Mouse (Mus musculus): ENCODE data around the gene Gm11172.

Gm11172 gene

DNA sequence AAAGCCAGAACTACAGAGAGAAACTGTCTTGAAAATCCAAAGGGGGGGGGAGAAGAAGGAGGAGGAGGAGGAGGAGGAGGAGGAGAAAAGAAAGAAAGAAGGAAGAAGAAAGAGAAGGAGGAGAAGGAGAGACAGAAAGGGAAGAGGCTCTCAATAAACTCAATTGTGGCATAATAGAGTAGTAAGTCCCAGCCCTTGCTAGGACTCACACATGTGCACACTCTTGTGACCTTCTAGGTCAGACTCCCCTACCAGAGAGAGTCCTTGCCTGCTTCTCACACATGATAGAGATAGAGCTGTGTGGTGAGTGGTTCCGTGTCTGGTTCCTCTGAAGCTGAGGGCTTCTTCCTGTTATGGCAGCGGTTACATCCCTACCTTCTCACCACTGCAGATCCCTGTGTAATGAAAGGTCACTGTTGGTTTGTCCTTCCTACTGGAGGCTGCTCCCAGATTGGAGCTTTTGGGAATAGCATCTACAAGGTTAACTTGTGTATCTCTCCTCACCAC is at the start of gene Gm11172:
Gene Gm11172, plus strand, starts transcription at position 51 of the 507 bp plus-strand sequence.
- DNase-seq (ENCODE audit: low spot score): no peak

DNA sequence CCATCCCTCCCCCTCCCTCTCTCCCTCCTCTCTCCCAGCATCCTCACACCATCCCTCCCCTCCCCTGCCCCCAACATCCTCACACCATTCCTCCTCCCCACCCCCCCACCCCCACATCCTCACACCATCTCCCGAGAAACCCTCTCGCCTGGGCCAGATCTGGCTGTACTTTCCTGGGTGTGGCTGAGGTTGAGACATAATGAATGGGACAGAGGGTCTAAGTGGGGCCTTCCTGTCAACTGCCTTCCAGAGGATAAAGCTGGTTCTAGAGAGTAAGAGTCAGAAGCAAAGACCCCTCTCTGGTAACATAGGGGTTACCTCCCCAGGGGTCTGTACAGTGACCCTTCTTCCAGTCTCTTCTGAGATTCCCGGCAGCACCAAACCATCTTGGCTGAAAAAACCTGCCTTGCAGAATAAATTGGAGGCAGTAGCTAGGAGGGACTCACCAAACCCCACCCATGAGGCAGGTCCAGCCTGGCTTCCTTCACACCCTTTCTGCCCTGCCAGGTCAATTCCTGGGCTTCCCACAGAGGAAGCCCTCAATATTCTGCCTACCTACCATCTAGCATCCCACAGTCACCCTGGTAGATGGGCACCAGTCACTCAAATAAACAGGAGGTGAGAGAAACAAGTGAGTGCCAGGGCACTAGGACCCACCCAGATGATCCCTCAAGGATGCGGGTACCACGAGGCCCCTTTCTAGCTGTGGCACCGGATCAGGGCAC is 49.0 kb upstream of the Gm11172 start:
- DNase-seq (ENCODE audit: low spot score): no peak

DNA sequence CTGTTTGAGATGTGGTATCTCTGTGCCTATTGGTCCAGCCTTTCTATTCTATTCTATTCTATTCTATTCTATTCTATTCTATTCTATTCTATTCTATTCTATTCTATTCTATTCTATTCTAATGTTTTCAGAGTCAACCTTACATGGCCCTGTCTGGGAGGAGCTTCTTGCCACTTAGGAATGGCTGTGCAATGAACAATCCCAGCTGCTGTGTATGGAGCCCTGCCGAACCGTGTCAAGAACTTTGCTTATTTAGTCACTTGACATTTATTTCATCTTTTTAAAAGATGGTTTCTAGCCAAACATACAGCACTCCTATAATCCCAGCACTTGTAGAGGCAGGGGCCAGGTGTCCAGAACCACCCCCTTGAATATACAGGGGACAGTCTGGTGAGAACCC is 48.4 kb upstream of the Gm11172 start:
- DNase-seq (ENCODE audit: low spot score): no peak

DNA sequence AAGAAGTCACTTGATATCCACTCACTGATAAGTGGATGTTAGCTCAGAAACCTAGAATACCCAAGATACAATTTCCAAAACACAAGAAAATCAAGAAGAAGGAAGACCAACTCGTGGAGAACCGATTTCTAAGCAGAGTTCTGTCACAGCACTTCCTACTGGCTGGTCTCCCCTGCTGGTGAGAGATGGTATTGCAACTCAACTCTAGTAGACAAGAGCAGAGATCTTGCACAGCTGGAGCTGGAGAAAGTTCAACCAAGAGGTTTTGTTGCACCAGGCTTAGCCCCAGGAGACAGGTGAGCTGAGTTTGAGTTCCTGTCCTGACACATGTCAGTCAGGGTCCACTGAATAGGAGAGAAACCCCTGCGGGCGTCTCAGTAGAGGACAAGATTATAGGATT is 45.6 kb upstream of the Gm11172 start:
- DNase-seq (ENCODE audit: low spot score): no peak

DNA sequence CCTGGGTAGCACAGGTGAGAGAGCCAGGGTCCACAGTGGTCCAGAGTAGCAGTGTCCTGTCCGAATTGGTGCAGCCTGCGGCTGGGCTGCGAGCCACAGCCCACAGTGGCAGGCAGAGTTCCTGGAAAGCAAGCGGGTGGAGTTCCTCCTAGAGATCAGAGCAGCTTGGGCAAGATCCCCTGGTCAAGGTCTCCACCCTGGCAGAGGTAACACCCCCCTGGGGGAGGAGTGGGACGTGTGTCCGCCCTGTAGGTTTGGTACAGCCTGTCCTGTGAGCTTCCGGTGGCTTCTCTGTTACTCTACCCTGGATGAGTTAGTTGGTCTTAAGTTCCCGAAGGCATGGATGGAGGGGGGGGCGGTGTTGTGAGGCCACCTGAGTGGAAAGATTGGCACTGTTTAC is 43.9 kb upstream of the Gm11172 start:
- peak; percentile 51 for DNase-seq (ENCODE audit: low spot score)

DNA sequence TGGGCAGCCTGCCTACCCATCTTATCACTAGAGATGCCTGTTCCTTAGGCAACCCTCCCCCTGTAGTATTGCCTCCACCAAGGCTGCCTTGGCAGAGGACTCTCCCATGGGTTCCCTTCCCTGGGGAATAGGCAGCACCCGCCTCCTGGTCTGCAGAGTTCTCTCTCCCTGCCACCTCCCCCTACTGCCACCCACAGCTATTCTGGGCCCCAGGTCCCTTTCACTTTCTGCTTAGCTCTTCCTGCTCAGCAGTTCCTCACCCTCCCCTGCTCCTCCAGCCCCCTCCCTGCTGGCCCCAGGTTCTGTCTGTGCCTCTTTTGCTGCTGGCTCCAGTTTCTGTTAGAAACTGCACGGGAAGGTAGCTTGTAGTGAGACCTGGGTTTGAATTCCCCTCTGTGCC is 43.1 kb upstream of the Gm11172 start:
- no peak for DNase-seq (ENCODE audit: low spot score)

DNA sequence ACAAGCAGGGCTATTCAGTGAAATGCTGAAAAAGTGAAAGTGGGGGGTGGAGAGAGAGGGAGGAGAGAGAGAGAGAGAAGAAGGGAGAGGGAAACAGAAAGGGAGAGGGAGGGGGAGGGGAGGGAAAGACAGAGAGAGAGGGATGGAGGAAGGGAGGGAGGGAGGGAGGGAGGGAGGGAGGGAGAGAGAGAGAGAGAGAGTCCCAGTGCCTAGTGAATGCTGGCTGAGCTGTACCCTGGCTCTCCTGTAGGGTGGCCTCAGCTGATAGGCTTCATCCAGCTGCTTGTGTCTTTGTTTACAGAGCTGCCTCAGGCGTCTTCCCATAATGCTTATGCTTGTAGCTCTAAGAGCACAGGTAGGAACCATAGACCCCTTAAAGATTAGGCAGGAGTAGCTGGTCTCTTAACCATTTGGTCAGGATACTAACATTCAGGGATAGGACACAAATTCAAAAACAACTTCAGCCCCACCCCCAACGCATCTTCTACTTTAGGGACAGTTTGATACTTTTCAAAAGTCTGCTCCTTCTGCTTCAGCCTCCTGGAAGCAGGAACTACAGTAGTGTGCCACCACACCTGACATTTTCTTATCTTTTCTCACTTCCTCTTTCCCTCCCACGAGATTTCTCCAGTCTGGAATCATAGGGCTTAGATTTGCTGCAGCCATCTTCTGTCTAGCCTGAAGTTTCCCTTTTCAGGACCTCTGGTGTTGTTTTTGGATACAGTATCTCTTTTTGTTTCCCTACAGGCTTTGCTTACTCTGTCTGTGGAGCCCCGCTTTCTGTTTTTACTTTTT is 42.0 kb upstream of the Gm11172 start:
- no peak for DNase-seq (ENCODE audit: low spot score)

DNA sequence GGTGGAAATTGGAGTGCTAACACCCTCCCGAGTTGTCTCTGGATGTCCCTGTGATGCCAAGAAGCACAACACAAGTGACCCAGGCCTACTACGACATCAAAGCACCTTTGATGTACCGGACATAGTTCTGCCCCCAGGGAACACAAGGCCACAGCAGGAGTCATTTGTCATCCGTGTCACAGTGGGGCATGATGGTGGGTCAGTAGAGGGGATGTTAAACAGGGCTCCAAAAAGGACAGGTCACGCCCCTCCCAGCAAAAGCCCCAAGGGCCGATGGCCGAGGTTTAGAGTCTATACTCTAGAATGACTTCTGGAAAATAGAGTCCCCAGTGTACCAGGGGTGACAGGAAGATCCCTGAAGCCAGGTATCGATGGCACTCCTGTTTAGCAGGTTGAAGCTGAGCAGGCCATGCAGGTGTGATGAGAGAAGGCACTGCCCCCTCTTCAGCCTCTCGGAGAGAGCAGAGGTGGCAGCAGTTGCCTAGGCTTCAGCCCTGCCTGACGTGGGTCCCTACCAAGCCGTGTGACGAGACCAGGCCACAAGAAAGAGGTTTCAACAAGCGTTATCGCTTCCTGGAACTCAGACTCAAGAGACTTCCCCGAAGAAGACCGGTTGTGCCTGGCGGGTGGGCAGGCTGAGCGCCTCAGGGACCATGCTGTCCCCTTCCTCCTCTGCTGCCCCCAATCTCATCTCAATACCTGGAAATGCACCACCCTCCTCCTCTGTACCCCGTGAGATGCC is 40.8 kb upstream of the Gm11172 start:
- DNase-seq (ENCODE audit: low spot score): no peak

DNA sequence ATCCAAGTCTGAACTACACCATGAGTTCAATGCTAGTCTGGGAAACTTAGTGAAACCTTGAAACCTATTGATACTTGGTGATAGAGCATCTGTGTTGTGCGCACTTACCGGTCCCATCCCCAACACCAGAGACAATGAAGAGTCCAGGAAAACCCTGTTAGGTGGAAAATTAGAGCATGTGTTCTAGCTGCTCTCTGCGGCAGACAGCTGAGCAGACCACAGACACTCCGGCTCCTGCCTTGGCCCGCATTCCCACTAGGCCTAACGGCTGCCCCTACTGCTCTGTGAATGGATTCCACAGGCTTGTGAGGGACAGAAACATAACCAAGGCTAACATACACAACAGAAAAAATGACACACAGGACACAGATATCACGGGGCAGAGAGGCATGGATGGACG is 39.2 kb upstream of the Gm11172 start:
- DNase-seq (ENCODE audit: low spot score): no peak

DNA sequence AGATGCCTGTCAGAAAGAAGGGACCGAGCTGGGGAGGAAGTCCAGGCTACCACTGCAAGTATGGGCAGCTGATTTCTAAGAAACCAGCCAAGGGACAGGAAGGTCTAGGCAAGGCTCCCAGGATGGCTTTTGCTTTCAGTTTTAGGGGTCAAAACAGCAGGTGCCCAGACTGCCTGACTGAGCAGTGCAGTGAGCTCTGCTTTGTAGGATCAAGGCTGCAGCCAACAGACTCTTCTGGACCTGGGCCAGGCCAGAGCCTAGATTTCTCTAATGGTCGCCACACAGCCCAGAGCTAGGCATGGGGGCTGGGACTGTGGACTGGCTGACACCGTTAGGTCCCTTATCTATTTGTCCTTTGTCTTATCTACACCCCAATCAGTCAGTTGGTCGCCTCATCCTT is 38.0 kb upstream of the Gm11172 start:
- DNase-seq (ENCODE audit: low spot score): no peak

DNA sequence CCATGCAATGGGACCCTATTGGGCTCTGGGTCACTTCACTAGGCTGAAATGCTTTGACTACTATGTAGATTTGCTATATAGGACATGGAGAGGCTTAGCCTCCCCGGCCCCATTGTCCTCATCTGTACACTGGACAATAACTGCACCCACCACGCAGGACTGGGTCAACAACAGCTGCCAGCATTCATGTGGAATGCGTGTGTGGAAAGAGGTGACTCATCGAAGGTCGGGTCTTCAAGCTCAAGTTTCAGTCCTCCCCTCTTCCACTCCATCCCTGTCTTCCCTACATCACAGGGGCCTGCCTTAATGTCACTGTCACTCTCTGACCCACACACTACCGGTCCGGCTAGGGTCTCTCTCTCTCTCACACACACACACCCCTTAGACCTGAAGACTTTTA is 36.4 kb upstream of the Gm11172 start:
- DNase-seq (ENCODE audit: low spot score): no peak

DNA sequence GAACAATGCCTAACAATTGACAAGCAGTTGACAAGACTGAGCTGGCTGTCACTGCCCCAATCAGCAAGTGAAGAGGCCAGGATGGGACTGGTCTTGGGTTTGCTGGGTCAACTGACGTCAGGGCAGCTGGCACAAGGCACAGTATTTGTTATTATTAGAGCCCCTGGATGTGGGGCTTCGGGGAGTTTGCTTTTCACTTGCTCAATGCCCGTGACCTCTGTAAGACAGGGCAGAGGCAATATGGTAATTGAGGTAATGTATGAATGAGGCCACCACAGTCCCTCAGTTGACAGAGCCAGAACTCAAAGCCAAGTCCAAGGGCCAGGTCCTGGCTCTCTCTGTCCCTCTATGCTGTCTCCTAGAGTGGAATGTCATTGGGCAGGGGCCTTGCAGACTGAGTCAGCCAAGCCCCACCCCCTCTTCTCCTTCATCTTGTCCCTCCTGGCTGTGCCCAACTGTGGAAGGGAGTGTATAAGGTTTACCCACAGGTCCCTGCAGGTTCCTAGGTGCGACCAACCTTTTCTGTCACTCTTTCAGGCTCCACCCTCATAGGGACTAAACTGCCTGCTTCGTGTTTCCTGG is 35.0 kb upstream of the Gm11172 start:
- DNase-seq (ENCODE audit: low spot score): no peak

DNA sequence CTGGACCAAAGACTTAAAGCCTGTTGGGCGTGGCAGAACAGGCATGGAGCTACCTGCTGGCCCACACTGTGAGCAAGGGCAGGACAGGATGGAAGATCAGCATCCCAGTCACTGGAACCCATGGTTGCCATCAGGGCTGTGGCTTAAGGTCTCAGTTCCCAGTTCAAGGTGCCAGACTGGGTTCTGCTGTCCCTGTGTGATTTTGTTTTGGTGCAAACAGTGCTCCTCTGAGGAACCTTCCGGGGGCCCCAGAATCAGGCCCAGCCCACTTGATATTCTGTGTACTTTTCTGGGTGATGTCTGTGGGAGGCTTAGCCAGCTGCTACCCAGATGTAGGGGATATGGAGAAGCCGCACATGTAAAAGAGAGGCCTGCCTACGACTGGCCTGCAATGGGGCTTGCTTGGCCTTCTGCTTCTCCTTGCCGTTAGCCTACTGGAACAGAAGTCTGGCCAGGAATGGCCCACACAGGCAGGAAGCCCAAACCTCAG is 32.0 kb upstream of the Gm11172 start:
- DNase-seq (ENCODE audit: low spot score): no peak

DNA sequence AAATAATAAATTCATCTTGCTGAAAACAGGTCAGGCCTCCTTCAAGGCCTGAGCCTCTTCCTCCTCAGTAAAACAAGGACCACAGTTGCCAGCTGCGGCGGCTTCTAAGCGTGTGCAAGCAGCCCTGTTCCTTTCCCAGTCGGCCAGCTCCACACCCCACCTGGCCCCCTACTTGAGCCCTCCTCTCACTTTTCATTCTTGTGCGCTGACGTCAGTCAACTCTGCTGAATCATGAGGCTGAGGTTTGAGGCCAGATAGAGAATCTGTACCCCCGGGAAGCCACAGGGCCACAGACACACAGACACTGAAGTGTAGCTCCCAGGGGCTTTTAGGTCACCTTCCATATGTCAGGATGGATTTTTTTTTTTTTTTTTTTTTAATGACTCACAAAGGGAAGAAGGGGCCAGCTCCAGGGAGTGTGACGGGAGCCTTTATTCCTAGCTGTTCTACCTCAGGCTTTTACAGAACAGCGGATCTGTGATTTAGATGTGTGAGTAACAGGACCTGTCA is 30.8 kb upstream of the Gm11172 start:
- DNase-seq (ENCODE audit: low spot score): no peak

DNA sequence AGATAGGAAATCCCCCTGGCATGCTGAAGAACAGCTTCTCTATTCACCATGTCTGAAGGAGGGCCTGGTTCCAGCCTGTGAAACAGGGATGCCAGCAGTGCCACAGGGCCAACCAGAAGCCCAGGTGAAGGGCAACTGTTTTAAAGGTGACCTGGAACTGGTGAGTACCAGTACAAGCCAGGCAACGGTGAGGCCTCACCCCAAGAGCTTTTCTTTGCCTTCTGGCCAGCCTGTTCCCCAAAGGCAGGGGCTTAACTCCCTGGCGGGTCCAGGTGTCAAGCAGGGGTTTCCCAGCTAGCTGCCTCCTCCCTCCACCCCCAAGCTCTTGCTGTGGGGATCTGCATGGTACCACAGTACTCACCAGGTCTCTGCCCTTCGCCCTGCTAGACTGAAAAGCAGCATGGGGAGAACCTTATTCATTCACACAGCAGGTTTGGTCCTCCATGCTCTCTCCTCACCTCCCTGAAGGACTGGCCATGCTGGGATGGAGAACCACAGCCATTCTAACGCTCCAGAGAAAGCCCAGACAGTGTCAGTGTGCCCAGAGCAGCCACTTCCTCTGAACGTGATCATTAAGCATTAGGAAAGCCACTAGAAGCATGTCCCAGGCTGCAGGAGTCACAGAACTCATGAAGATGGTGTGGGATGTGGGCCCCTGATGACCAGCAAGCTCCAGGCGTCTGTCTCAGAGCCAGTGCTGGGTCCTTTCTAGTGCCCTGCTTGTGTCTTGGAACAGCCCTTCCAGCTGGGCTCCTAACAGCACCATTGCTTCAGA is 30.2 kb upstream of the Gm11172 start:
- DNase-seq (ENCODE audit: low spot score): no peak

DNA sequence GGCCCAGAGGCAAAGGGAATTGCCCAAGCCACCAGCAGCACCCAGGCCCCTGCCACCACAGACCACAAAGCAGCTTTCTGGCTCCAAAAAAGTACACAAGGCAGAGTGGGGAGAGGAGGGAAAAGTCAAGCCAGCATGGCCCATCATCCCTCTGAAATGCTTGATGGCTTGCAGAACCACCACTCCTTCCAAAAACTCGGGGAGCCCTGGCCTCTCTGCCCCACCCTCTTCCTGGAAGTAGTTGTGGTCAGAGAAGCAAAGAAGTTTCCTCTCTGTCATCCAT is 29.6 kb upstream of the Gm11172 start:
- no peak for DNase-seq (ENCODE audit: low spot score)

DNA sequence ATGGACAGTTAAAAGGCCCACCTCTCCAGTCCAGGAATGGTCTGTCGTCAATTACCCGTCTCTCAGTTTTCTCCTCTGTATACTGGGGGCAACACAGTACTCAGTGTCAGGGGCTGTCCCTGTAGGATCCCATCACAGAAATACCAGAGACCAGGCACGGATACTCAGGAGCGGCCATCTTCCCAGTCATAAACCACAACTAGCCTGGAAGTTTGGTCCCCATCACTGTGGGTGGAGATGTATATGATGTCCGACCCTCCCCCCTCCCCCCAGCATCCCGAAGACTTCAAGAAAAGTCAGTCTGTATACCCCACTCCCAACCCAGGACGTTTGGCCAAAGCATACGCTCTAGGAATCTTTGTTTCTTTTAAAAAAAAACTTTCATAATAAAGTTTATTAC is 29.3 kb upstream of the Gm11172 start:
- DNase-seq (ENCODE audit: low spot score): no peak

DNA sequence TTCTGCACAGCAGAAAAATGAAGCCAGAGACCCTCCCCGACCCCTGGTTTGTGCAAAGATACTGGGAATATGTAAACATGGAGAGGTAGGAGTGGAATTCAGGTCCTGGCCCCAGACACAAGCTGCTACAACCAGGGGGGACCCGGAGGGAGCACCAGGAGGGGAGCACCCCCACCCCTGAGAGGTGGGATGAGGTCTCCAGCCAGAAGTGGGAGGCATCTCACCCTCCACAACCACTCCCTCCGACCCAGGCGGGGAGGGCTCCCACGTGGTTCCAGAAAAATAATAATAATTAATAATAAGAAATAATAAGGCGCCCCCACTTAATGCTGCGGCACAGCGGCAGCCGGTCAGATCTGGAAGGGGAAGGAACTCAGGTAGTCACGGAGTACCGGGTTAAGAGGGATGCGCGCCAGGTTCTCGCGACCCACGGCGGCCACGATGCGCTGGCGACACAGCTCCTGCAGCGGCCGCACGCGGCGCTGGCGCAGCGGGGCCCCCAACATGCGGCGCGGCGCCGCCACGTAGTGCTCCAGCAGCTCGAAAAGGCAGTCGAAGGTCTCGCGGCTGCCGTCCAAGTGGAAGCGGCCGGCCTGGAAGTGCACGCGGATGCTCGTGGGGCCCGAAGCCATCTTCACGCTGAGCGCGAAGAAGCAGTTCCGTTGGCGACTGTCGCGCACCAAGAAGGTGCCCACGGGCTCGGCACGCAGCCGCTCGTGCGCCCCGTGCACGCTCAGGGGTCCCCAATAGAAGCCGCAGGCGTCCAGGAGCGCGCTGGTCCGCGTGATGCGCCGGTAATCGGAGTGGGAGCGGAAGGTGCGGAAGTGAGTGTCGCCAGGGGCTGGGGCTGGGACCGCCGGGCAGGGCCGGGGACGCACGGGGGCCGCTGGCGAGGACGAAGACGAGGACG is 28.6 kb upstream of the Gm11172 start:
- no peak for DNase-seq (ENCODE audit: low spot score)

DNA sequence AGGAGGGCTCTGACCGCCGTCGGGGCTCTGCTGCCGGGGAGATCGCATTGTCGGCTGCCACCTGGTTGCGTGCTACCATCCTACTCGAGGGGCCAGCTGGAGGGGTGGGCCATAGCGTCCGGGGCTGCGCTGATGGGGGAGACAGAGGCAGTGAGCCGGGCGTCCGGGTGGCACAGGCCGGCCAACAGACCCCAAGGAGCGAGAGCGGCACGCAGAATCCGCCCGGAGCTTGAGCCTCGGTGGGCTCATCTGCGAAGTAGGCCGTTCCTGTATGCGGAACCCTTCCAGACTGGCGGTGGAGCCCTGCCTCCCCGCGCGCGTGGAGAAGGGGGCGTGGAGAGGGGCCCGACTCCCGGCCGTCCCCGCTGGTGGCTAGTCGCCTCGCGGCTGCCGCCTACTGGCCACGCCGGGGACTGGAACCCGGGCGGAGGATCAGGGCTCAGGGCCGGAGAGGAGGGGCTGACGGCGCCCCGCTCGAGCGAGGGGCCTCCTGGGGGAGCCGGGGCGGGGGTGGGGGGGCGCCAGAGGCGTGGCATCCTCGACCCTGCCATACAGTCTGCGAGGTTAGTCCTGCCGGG is 27.8 kb upstream of the Gm11172 start:
- peak; percentile 83 for DNase-seq (ENCODE audit: low spot score)

All from ovary, adult 18-20 months (tissue).